Mouse (Mus musculus): ENCODE results near the gene Gm10643. TPM values are rescaled to one million over a fixed set of nuclear protein-coding genes. Genes with fewer than 3 reads are reported as not detected.

Gm10643 gene
- polyA plus RNA-seq, 1 experiment = 0.36 TPM

DNA sequence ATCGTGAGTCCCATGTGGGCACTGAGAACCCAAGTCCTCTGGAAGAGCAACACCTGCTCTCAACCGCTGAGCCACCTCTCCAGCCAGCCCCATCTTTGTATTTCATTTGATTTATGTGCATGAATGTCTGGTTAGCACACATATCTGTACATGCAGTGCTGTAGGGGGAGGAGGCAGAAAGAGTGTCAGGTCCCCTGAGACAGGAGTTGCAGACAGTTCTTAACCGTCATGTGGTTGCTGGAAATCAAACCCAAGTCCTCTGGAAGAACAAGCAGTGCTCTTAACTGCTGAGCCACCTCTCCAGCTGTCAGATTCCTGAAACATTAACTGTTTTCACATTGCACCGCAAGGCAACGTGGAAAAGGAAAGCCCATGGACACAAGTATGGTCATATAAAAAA, 16.8 kb downstream of the Gm10643 start:
- peaks cover 1% of the 10 kb centered on the region for H3K4me1 ChIP-seq (replicated peaks; ENCODE audit: control insufficient read depth, insufficient read depth, low read length)
- DNase-seq = no peak
- H3K27me3 ChIP-seq (ENCODE audit: control insufficient read depth, insufficient read depth, low read length) = no peaks in the 10 kb centered on the region
- TF ChIP-seq POLR2A (IDR thresholded peaks at IDR 0.05; ENCODE audit: control insufficient read depth, extremely low read depth, insufficient read depth, low read length, poor library complexity) = no peak
- no peak for TF ChIP-seq CTCF (IDR thresholded peaks at IDR 0.05; ENCODE audit: borderline replicate concordance, control insufficient read depth, extremely low read depth, insufficient read depth, low read length, poor library complexity)
- no peak overlapping the region for H3K27ac ChIP-seq (ENCODE audit: control insufficient read depth, insufficient read depth, low read length)
- 88% methylated on average over 5 of the region's 5 CpGs for WGBS
- no peak overlapping the region for H3K4me3 ChIP-seq (ENCODE audit: control insufficient read depth, insufficient read depth, low read length)
- H3K36me3 ChIP-seq (ENCODE audit: control insufficient read depth, insufficient read depth, low read length) = no peaks in the 10 kb centered on the region

DNA sequence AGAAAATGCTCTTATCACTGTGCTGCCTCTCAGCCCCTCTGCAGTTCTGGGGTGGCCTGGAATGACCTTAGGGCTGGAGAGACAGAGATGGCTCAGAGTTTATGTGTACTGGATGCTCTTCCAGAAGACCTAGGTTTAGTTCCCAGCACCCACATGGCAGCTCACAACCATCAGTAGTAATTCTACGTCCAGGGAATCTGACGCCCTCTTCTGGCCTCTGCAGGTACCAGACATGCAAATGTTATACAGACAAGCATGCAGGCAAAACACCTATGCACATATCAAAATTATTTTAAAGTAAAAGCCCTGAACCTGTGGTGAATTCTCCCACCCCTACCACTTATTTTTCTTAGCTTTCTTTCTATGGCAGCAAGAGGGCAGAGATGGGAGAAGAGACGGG, 18.4 kb downstream of the Gm10643 start:
- Histone ChIP-seq H3K27ac (ENCODE audit: control insufficient read depth, insufficient read depth, low read length) (no peak overlapping the region), H3K4me1 (replicated peaks; ENCODE audit: control insufficient read depth, insufficient read depth, low read length) (peaks cover 14% of the 10 kb centered on the region), H3K36me3 (ENCODE audit: control insufficient read depth, insufficient read depth, low read length) (no peaks in the 10 kb centered on the region), H3K27me3 (ENCODE audit: control insufficient read depth, insufficient read depth, low read length) (no peaks in the 10 kb centered on the region), H3K4me3 (ENCODE audit: control insufficient read depth, insufficient read depth, low read length) (no peak overlapping the region)
- no peak for DNase-seq
- WGBS = 94% methylated on average over 3 of the region's 3 CpGs
- TF ChIP-seq POLR2A (IDR thresholded peaks at IDR 0.05; ENCODE audit: control insufficient read depth, extremely low read depth, insufficient read depth, low read length, poor library complexity) = no peak
- no peak for TF ChIP-seq CTCF (IDR thresholded peaks at IDR 0.05; ENCODE audit: borderline replicate concordance, control insufficient read depth, extremely low read depth, insufficient read depth, low read length, poor library complexity)

DNA sequence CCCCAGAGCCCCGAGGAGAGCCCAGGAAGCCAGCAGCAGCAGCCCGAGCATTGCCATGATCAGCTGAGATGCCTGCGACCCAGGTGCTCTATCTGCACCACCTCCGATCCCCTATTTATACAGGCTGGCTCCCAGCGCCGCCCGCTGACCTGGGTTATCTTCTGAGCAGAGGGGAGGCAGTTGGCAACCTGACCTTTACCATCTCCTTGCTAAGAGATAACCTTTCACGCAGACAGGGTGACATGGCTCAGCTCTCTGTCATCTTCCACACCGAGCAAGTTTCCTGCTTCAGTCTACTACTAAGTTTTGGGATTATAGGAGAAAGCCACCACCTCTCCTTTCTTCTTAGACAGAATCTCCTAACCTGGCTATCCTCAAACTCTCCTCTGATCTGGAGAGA, 20.0 kb downstream of the Gm10643 start, which contains the start of gene Rln3:
Gene Rln3, minus strand, starts transcription at position 101 of the 400 bp plus-strand sequence.
- DNase-seq = no peak
- no peaks in the 10 kb centered on the region for H3K27me3 ChIP-seq (ENCODE audit: control insufficient read depth, insufficient read depth, low read length)

DNA sequence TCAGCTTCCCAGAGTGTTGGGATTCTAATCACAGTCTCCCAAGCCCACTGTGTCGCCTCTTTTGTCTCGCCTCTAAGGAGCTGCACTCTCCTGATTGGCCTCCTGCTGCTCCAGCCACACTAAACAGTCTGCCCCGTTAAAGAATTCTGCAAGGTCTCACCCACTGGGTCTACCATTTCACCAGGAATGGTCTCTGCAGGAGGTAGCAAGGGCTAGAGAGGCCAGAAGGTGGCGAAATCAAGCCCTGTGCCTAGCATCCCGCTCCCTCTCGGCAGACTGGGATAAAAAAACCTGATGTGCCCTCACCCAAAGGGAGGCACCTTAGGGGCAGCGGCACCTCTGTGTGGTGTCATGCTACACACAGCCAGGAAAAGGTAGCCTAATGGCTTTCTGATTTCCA, 20.8 kb downstream of the Gm10643 start:
- H3K27me3 ChIP-seq (ENCODE audit: control insufficient read depth, insufficient read depth, low read length) = no peaks in the 10 kb centered on the region

More for the DNA sequence above, 20.0 kb downstream of the Gm10643 start, which contains the start of gene Rln3:
- peaks cover 21% of the 10 kb centered on the region for H3K4me1 ChIP-seq (replicated peaks; ENCODE audit: control insufficient read depth, insufficient read depth, low read length)
- H3K27ac ChIP-seq (ENCODE audit: control insufficient read depth, insufficient read depth, low read length) = no peak within 1 kb of the TSS
- H3K36me3 ChIP-seq (ENCODE audit: control insufficient read depth, insufficient read depth, low read length) = no peaks in the 10 kb centered on the region
- H3K4me3 ChIP-seq (ENCODE audit: control insufficient read depth, insufficient read depth, low read length) = no peak within 1 kb of the TSS
- no peak for TF ChIP-seq CTCF (IDR thresholded peaks at IDR 0.05; ENCODE audit: borderline replicate concordance, control insufficient read depth, extremely low read depth, insufficient read depth, low read length, poor library complexity)
- TF ChIP-seq POLR2A (IDR thresholded peaks at IDR 0.05; ENCODE audit: control insufficient read depth, extremely low read depth, insufficient read depth, low read length, poor library complexity) = no peak
- 92% methylated on average over 9 of the region's 9 CpGs for WGBS

DNA sequence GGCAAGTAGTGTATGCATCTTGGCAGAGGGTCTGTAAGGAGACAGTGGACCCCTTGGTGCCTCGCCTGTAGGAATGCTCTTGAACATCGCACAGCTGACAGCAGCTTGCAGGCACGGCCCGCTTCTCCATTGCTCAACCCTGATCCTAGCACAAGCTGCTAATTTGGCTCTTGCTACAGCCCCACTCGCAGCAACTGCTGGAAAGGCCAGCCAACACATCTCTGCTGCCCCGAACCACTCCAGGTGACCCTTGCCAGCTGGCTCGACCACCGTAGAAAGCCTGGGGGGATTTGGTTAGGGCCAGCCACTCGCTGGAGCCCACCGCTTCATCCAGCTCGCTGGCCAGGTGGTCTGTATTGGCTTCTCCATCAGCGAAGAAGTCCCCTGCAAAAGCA, 22.0 kb downstream of the Gm10643 start:
- H3K27ac ChIP-seq (ENCODE audit: control insufficient read depth, insufficient read depth, low read length) = peak overlapping the region; percentile 40
- 64% methylated on average over 12 of the region's 12 CpGs for WGBS
- TF ChIP-seq POLR2A (IDR thresholded peaks at IDR 0.05; ENCODE audit: control insufficient read depth, extremely low read depth, insufficient read depth, low read length, poor library complexity) = no peak
- TF ChIP-seq CTCF (IDR thresholded peaks at IDR 0.05; ENCODE audit: borderline replicate concordance, control insufficient read depth, extremely low read depth, insufficient read depth, low read length, poor library complexity) = no peak

More for the DNA sequence above, 20.8 kb downstream of the Gm10643 start:
- H3K4me3 ChIP-seq (ENCODE audit: control insufficient read depth, insufficient read depth, low read length) = no peak overlapping the region
- TF ChIP-seq POLR2A (IDR thresholded peaks at IDR 0.05; ENCODE audit: control insufficient read depth, extremely low read depth, insufficient read depth, low read length, poor library complexity) (no peak), CTCF (IDR thresholded peaks at IDR 0.05; ENCODE audit: borderline replicate concordance, control insufficient read depth, extremely low read depth, insufficient read depth, low read length, poor library complexity) (no peak)
- DNase-seq = no peak
- H3K36me3 ChIP-seq (ENCODE audit: control insufficient read depth, insufficient read depth, low read length) = no peaks in the 10 kb centered on the region
- H3K27ac ChIP-seq (ENCODE audit: control insufficient read depth, insufficient read depth, low read length) = no peak overlapping the region
- 92% methylated on average over 7 of the region's 7 CpGs for WGBS
- H3K4me1 ChIP-seq (replicated peaks; ENCODE audit: control insufficient read depth, insufficient read depth, low read length) = peaks cover 25% of the 10 kb centered on the region

DNA sequence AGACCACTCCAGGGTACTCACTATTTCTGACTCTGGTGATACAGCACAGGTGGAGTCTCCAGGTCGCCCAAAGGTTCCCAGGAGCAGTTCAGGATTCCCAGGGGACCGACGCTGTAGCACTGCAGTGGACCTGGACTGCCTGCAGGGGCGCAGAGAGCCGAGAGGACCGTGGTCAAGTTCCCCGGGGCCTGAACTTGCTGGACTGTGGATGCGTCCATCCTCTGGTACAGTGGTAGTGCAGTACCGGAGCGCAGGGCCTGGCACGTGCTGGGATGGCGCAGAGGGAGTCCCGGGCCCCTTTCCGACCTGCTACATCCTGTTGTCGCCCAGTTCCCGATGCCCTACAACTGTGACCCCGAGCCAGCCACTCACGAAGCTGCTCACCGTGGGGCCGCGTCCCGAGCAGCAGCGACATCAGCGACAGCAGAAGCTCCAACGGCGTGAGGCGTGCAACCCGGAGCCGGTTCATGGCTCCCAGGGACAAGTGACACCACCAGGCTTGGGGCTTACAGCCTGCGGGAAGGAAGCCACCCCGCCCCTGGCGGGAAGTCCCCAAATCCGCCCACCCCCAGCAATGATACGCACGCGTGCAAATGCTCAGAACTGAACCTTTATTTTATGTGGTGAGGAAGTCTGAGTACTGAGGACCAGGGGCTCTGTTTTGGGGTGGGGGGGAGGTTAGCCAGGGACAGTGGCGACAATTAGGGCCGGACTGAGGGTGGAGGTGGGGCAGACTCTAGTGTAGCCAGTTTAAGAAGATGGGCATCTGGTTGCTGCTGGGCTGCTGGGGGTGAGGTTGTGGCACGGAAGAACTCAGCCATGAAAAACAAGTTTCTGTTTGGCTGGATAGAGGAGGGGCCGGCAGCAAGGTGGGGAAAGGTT, 22.6 kb downstream of the Gm10643 start, which contains the start of gene Il27ra:
Gene Il27ra, minus strand, starts transcription at position 524 of the 882 bp plus-strand sequence.
- H3K27ac ChIP-seq (ENCODE audit: control insufficient read depth, insufficient read depth, low read length) = peak within 1 kb of the TSS; percentile 40
- peaks cover 12% of the 10 kb centered on the region for H3K36me3 ChIP-seq (ENCODE audit: control insufficient read depth, insufficient read depth, low read length)
- no peaks in the 10 kb centered on the region for H3K27me3 ChIP-seq (ENCODE audit: control insufficient read depth, insufficient read depth, low read length)
- TF ChIP-seq CTCF (IDR thresholded peaks at IDR 0.05; ENCODE audit: borderline replicate concordance, control insufficient read depth, extremely low read depth, insufficient read depth, low read length, poor library complexity) = peak; percentile 42; the same call in 1 of the 2 replicates
- TF ChIP-seq POLR2A (IDR thresholded peaks at IDR 0.05; ENCODE audit: control insufficient read depth, extremely low read depth, insufficient read depth, low read length, poor library complexity) = peak; percentile 38; the same call in 1 of the 2 replicates
- peaks cover 25% of the 10 kb centered on the region for H3K4me1 ChIP-seq (replicated peaks; ENCODE audit: control insufficient read depth, insufficient read depth, low read length)
- DNase-seq = peak; percentile 81
- WGBS = under 1% methylated on average over 40 of the region's 40 CpGs
- H3K4me3 ChIP-seq (ENCODE audit: control insufficient read depth, insufficient read depth, low read length) = peak within 1 kb of the TSS; percentile 75

More for the DNA sequence above, 22.0 kb downstream of the Gm10643 start:
- Histone ChIP-seq H3K36me3 (ENCODE audit: control insufficient read depth, insufficient read depth, low read length) (peaks cover 8% of the 10 kb centered on the region), H3K4me3 (ENCODE audit: control insufficient read depth, insufficient read depth, low read length) (peak overlapping the region; percentile 75), H3K4me1 (replicated peaks; ENCODE audit: control insufficient read depth, insufficient read depth, low read length) (peaks cover 25% of the 10 kb centered on the region), H3K27me3 (ENCODE audit: control insufficient read depth, insufficient read depth, low read length) (no peaks in the 10 kb centered on the region)
- DNase-seq = no peak
